Mouse (Mus musculus) activated CD4-positive, CD25-positive, alpha-beta regulatory T cell, adult 4 months (primary cell): Measurements from ENCODE around the gene Acap2. TPM values are rescaled to one million over a fixed set of nuclear protein-coding genes. Genes with fewer than 3 reads are reported as not detected.
A peak's percentile ranks its signal among the peaks of the same experiment; 100 is the strongest.

ENCODE experiments used
- ATAC-seq: one replicate; pipeline ENCODE4 v1.8.0; 2017
- polyA plus RNA-seq, 2 experiments: library from polyadenylated mRNA; unstranded; fragments of 100-300 nt; shearing (Covaris generic); gene quantifications; one replicate each; pipeline ENCODE4 v1.2.1; 2017

Acap2 gene
- polyA plus RNA-seq, 2 experiments from 2014 or later: 12.5 to 16.5 TPM

DNA sequence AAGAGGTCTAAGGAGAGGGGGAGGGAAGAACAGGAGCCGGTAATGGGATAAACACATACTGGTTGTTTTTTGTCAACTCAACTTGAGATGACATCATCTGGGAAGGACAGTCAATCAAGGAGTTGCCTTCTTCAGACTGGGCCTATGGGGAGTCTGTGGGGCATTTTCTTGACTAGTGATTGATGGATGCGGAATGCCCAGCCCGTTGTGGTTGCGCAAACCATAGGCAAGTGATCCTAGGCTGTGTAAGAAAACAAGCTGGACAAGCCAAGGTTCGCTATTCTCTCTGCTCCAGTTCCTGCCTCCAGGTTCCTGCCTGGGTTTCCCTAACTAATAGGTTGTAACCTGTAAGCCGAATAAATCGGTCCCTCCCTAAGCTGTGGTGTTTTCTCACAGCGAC lies 4.1 kb upstream of the Acap2 start:
- ATAC-seq: no peak

DNA sequence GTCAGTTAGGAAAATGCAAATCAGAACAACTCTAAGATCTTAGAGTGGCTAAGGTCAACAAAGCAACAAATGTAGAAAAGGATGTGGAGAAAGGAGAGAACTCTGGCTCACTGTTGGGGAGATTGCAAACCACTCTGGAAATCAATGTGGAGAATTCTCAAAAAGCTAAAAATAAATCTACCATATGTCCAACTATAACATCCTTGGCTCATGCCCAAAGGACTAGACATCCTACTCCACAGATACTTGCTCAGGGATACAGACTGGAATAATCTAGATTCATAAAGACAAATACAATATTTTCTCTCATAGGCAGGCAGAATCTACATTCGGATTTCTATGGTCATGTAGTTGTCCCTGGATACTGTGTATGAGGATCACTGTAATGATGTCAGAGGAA lies 3.2 kb upstream of the Acap2 start:
- no peak for ATAC-seq

DNA sequence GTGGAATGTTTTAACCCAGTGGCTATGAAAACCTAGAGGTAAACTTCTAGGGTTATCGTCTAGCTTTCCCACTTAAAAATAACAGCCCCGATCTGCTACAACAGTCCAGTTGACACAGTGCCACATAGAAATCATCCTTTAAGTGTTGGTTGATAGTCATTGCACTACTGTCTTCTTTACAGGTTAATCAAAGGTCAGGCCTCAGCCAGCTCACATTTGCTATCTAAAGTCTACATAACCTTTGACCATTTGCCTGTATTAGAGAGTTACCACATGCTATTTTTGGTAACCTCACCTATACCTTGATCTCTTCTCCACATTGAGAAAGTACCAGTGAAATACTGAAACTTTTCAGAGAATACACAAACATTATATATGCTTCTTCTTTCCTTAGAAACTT lies 659 bp upstream of the Acap2 start:
- no peak for ATAC-seq

DNA sequence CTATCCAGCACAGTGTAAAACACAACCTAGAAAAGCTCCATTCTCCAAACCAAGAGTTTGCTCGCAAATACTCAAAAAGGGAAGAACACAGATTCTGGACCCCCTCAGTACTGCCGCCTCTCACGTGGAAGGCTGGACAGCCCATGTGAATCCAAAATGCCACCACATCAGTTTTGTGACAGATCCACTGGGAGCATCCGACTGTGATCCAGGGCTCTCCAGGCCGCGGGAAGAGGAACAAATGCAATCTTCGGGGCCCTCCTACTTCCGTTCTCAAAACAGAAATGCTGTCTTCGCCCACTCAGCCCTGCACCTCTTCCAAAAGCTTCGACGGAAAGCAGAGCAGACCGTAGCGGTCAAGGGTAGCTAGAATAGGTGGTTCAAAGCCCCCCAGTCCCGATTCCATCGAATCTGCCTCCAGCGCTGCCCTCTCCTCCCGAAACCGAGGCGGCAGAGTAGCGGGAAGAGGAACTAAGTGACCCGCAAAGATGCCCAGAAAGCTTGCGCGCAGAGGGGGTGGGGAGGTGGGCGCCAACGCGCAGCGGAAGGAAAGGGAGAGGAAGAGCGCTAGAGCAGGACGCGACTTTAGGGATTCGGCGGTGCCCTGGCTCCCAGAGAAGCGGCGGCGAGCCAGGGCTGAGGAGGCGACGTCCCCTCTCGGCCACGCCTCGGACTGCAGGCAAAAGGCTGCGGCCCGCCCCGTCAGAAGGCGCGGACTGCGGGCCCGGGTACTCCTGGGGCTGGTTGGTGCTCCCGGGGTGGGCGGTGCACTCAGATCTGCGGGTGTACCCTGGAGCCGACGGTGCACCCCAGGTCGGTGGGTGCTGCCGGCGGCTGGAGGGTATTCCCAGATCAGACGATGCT lies 887 bp downstream of the Acap2 start:
- no peak for ATAC-seq

DNA sequence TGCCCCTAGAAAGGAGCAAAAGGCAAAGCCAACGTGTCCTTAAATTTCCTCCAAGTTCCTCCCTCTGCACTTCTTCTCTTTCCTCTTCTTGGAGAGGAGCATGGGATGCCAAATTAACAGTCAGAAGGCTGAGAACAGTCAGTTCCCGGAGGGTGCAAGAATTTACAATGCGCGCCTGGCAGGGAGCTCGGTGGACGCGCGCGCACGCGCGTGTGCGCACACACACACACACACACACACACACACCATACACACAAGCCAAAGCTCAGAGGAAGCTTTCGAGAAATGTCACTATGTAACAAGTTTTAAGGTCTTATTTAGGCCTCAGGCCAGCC lies 1.5 kb downstream of the Acap2 start:
- ATAC-seq: no peak

DNA sequence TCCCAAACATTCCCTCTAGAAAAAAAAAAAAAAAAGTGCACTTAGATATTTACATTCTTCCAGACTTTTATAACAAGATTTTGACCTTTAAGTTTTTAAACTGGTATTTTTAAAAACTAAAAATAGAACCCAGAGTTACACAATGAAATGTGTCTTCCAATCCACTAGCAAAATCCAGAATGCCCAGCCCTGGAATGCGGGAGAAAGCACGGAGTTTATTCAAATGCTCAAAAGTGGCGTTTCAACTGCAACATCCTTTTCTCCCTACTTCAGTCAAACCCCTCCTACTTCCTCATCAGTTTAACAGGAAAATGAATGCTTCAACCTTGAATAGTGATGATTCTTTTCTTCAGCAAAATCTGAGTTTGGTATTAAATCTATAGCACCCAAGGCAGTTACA lies 4.1 kb downstream of the Acap2 start:
- ATAC-seq: no peak

DNA sequence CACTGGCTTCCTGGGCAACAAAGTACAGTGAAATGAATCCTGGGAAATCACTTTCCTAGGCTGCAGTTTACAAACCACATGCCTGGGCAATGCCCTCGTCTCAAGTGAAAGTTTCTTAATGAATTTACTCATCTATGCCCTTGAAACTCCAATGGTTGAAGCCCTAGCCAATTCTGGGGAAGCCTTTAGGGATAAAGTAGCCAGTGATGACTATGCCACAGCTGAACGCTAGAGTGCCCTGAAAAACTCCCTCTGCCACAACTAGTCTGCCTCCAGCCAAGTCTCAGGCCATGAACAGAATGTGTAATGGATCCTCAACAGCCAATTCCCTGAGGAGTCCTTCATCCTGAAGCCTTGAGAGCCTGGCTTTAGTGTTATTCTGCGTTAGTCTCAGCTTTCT lies 8.5 kb downstream of the Acap2 start:
- no peak for ATAC-seq

DNA sequence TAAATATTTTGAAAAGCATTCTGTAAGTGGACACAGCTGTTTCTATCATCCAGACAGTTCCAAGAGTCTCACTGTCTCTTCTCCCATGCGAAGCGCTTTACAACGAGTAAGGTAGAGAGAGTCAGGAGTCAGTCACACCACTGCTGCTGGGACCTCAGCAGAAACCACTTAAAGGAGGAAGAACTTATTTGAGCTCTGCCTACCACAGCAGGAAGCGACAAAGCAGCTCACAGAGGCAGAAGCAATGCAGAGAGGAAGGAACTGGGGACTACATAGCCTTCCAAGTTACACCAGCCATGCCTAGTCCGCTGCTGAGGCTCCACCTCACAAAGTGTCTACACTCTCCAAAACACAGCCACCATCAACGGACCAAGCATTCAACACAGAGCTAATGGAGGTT lies 9.2 kb downstream of the Acap2 start:
- ATAC-seq: peak; percentile 96

DNA sequence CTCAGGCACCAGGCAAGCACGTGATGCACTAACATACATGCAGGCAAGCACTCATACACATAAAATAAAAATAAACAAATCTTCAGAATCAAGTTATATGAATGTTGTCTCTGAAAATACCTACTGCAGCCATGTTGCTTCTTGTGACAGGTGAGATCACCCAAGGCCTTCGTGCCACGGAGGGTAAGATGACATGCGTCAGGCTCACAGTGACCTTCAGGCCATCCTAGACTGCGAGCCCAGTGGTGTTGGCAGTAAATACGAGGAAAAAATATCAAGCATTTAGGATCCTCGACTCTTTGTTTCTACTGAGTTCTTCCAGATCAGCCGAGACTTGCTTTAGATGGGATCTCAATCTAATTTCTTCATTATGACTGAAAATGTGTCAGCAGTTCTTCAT lies 10.6 kb downstream of the Acap2 start:
- ATAC-seq: no peak

DNA sequence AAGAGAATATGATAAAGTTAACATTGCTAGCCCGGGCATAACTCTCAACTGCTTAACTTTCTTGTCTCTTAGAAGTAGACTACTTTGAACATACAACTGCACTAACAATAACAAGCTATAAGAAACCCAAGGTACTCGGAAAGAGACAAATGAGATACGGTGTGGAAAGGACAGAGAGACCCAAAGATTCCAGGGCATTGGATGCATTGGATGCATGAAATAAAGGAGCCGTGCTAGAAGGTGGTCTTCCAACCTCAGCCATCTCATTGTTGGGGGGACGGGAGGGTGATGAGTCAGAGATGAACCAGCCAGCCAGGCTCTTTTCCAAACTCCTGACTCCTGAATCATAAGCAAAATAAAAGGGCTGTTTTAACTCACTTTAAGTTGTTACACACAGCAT lies 11.8 kb downstream of the Acap2 start:
- ATAC-seq: no peak

DNA sequence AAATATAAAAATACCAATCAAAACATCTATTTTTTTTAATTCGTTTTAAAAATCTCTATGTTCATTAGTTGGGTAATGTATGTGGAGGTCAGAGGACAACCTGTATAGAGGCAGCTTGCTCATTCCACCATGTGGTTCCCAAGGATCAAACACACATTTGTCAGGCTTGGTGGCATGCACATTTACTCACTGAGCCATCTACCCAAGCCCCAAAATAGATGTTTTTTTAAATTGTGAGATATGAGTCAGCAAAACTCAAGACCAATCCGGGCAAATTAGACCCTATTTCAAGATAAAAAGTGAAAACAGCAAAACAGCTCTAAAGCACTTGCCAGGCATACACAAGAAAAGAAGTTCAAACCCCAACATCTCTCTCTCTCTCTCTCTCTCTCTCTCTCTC lies 12.2 kb downstream of the Acap2 start:
- no peak for ATAC-seq

DNA sequence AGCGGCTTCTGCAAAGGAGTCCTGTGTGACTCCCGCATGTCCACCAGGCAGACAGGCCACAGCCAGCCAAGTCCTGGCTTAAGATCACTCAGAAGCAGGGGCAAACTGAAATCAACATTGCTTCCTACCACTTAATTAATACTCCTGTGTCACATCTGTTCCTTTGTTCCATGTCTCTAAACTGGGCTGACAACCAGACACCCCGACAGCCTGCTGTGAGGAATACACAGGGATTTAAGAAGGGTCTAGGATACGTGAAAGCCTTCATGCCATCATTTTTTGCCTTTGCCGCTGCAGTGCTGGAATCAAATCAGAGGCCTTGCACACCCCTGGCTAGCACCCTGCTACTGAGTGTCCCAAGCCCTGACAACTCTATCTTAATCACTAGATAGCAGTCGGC lies 12.8 kb downstream of the Acap2 start:
- no peak for ATAC-seq

DNA sequence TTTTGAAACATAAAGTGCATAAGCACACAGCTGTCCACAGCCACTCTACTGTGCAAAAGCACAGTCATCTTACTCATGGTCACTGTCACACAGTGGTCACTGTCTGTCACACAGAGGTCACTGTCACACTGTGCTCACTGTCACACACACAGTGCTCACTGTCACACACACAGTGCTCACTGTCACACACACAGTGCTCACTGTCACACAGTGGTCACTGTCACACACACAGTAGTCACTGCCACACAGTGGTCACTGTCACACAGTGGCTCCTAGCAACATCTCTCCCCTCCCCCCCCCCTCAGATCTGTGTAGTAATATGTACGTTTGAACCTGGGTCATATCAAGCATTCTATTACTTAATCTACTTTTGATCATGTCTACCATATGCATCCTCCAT lies 13.9 kb downstream of the Acap2 start:
- no peak for ATAC-seq

DNA sequence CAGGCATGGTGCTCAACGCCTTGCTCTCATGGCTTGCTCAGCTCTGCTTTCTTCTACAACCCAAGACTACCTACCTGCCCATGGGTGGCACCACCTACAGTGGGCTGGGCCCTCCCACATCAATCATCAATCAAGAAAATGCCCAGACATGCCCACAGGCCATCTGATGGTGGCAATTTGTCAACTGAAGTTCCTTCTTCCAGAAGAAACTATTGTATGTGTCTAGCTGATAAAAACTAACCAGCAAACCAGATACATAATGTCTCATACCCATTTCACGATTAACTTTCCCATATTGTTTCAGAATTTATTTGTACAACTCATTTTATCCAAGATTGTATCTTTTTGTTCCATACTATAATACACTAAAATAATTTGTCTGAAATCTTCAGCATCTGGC lies 15.3 kb downstream of the Acap2 start:
- ATAC-seq: no peak

DNA sequence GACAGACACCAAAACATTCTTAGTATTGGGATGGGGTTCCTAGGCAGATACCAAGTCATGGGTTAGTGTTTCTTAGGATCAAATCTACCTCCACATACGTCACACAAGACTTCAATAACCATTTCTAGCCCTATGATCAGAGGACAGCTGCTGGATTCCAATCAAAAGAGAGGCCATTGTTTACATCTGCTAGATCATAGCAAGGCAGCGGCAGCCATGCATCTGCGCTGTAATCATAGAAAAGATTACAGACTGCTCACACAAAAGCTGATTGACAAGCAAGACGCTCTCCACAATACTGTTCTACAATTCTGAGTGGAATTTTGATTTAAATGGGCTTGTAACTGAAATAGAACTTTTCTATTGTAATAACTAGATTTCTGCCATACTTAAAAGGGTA lies 16.3 kb downstream of the Acap2 start:
- no peak for ATAC-seq

DNA sequence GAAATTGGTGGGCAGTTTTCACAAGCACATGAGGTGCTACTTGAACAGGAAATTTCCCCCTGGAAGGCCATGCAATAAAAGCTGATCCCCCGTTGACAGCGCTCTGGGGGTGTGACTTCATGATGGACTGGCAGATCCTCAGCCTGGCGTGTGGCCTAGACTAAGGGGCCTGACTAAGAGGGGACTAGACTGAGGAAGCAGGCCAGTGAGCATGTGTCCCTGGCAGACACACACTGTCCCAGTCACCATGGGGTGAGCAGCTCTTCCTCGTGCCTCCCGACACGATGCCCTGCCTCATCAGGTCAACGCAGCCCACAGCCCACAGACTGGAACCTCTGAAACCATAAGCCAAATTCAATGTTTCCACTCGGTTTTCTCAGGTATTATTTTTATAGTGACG lies 18.5 kb downstream of the Acap2 start:
- no peak for ATAC-seq

DNA sequence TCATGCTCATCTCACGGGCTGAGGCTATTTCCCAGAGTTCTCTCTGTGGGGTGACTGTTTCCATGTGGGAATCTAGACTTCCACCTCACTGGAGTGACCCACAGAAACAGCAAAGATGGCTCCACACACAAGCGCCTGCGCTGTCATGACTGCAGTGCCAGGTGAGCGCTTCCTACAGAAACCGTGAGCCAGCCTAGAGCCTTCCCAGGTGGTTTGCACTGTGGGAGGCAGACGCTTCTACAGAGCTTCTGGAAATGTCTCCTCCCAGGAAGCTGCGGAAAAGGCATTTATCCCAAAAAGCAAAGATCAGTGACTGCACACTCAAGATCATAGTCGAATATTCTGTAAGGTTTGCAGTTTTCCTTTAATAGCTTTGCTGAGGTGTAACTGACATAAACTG lies 20.2 kb downstream of the Acap2 start:
- ATAC-seq: no peak

DNA sequence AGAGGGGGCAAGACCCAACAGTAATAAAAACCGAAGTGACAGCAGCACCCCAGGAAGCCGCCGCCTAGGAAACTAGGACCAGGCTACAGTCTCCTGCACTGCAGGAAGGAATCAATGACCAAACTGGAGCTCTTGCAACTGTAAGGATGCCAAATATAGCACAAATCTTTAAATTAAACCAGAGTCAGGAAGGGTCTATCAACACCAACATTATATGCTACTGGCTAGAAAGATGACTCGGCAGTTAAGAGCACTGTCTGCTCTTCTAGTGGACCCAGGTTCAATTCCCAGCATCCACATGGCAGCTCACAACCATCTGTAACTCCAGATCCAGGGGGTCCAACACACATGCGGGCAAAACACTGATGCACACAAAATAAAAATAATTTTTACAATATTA lies 21.7 kb downstream of the Acap2 start:
- ATAC-seq: no peak

DNA sequence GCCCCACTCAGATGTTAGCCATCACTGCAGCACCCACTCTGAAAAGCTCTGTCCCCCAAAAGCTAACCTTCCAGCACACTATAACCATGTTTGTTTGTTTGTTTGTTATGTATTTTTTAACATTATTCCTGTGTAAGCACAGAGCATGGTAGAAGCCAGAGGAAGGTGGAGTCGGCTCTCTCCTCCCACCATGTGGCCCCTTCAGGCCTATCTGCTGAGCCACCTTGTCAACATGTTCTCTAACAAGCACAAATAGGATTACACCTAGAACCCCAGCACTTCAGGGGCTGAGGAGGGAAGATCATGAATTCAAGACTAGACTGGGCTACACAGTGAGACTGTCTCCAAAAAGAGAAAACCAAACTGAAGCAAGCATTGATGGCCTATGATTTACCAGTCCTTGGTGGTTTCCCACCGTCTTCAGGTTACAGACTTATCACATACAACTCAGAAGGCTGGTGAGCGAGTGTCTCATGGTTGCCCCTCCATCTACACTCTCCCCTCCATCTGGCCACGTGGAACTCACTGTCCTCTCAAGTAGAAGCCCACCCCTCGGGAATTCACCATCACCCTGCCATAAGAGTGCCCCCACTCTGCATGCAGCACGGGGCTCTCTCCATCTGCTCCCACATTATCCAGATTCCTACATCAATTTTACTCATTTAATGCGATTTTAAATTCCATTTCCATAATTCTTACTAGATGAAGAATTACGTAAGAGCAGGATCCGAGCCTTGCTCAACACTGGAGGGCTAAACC lies 26.0 kb downstream of the Acap2 start:
- no peak for ATAC-seq

DNA sequence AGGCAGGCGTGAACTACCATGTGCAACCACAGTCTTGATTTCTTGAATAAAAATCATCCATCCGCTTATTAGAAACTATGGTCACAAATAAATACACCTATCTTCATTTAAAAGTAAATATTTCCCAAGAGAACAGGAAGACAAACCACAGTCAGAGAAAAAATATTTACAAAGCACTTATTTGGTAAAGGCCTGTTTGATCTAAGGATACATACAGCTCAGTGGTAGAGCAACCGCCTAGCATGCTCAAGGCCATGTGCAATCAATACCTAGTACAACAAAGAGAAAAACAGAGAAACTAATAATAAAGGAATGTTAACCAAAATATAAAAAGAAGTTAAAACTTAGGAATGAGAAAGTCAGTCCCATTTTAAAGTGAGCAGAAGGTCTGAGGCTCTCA lies 28.8 kb downstream of the Acap2 start:
- no peak for ATAC-seq

DNA sequence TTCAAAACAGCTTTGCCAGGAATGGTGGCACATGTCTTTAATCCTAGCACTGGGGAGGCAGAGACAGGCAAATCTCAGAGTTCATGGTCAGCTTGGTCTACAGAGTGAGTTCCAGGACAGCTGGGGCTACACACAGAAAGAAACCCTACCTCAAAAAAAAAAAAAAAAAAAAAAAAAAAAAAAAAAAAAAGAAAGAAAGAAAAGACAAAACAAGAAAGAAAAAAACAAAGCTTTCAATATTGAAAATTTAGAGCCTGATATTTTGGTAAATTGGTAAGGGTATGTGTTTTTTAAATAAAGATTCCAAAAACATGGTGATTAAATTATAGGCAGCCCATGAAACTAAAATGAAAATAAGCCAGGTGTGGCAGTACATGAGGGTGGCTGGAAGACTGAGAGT lies 29.6 kb downstream of the Acap2 start:
- ATAC-seq: no peak

DNA sequence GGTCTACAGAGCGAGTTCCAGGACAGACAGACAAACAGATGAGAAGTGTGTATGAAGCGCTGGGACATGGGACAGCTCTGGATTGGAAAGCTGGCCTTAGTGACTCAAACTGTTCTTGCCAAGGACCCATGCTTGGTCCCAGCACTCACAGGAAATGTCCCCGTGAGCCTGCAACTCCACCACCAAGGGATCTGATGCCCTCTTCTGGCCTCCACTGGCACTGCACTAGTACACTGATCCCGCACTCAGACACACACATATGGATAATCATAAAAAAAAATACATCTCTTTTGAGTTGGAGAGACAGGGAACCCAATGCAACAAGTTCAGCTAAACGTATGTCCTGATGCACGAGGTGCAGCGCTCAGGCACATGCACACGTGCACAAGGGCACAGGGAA lies 30.7 kb downstream of the Acap2 start:
- ATAC-seq: no peak

DNA sequence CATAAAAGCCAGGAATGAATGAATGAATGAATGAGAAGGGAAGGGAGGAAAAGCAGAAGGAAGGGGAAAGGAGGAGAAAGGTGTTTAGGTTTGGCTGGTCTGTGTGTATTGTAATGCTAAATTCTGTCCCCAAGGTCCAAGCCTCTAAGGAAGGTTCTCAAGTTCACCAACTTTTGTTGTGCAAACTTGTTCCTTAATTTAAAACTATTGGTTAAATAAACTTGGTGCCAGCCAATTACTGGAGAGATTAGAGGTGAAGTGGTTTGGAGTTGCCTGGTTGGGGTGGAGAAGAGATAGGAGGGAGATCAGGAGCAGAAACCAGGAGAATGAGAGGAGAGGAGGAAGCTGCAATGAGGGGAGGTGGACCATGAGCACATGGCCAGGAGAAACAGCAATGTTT lies 31.4 kb downstream of the Acap2 start:
- ATAC-seq: no peak

DNA sequence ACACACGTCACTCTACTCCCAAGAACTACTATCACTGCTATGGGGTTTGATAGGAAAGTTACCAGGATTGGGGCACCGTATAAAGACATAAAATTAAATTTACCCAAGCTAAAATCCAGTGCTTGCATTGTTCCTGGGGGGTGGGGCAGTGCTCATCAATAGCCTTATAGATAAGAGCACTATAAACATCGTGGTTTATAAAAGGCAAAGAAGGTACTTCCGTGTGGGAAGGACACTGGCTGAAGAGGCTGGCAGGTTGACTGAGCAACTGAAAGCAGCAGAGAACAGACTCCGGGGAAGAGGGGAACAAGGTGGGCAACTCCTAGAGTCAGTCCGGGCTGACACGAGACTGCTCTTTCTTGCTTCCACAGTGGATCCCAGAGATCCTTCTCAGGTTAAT lies 33.1 kb downstream of the Acap2 start:
- ATAC-seq: no peak
